Mouse (Mus musculus) embryo, embryonic 10.5 days (tissue): ENCODE measurements around the gene Gfm1.

ENCODE experiments used
- DNase-seq: peaks from one replicate; pipeline ENCODE4 v3.0.0-alpha.2; 2015; ENCODE audit warnings: low spot score

Gfm1 gene

GRCm38 (mm10) chr3:67497998-67498397 is 68.1 kb downstream of the Gfm1 start:
- no peak for DNase-seq

GRCm38 (mm10) chr3:67498773-67499405 is 69.0 kb downstream of the Gfm1 start:
- no peak for DNase-seq

GRCm38 (mm10) chr3:67499406-67499791 is 69.5 kb downstream of the Gfm1 start:
- DNase-seq: no peak

- DNase-seq: peak; percentile 27
Measured at GRCm38 (mm10) chr3:67503878-67504277, 74.0 kb downstream of the Gfm1 start.

- no peak for DNase-seq
Measured at GRCm38 (mm10) chr3:67505286-67505685, 75.4 kb downstream of the Gfm1 start.

GRCm38 (mm10) chr3:67508216-67508892 is 78.5 kb downstream of the Gfm1 start:
- DNase-seq: no peak

GRCm38 (mm10) chr3:67512807-67513206 is 82.9 kb downstream of the Gfm1 start:
- peak; percentile 92 for DNase-seq

- DNase-seq: peak; percentile 32
Measured at GRCm38 (mm10) chr3:67514801-67515273, 84.9 kb downstream of the Gfm1 start.

GRCm38 (mm10) chr3:67515274-67515801 is 85.4 kb downstream of the Gfm1 start, which contains the start of gene Rarres1:
Rarres1 (minus strand) TSS chr3:67515523.
- DNase-seq: peak; percentile 62

GRCm38 (mm10) chr3:67520568-67521143 is 90.8 kb downstream of the Gfm1 start:
- no peak for DNase-seq

- DNase-seq: no peak
Measured at GRCm38 (mm10) chr3:67522709-67523108, 92.8 kb downstream of the Gfm1 start.

GRCm38 (mm10) chr3:67524768-67525167 is 94.9 kb downstream of the Gfm1 start:
- no peak for DNase-seq
